Mouse (Mus musculus) heart, postnatal 36 days (tissue): Measurements from ENCODE around the gene 1700028J19Rik. TPM values are rescaled to one million over a fixed set of nuclear protein-coding genes. Genes with fewer than 3 reads are reported as not detected.
A peak's percentile ranks its signal among the peaks of the same experiment; 100 is the strongest.

ENCODE experiments used
- DNase-seq, 2 experiments: peaks; one replicate each; pipeline ENCODE4 v3.0.0; 2021 to 2022
- intact Hi-C: fragments of 180-260 bp; cut with DNase I; formaldehyde crosslinking; loops from one replicate; pipeline ENCODE4 v1.15.1; 2025
- total RNA-seq, 2 experiments: library from RNA; stranded (reverse); gene quantifications; 2 replicates each; pipeline ENCODE4 v1.2.3; 2021

1700028J19Rik gene
- total RNA-seq, result under 1 TPM; 0.58 to 0.70 TPM

DNA sequence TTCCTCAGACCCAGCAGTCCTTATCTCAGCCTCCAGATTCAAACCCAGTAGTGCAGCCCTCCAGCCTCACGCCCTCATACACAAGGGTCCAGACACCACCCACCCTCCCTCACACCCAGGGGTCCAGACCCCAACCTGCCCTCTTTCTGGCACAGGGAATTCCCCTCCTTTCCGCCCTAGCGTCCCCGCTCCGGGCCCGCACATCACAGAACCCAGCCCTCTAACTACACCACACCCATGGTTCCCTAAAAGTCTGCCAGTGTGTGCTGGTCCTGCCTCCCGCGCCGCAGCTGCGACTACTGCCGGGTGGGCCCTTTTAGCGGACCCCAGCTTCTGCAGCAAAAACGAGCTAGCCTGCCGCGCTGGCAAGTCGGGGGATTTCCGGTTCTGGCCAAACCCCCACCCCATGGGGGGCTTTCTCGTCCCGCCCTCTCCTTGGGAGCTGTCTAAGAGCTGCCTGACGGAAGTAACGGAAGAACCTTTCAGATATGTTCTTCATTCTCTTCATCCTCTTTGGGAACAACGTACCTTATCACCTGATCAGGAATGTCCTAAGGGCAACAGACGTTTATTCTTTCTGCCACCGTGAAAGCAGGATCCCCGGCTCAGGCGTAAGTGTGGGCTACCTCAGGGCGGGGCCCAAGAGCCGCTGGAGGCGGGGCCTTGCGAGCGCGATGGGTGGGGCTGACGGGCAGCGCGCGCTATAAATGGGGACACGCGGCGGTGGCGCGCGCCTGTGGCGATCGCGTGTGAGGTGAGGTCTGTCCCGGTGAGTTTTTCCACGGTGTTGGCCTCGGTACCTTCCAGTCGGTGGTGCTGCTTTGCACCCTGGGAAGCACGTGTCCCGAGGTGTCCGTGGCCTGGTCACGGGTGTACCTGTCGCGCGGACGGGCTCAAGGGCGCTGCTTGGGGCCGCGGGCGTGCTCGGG lies at the start of gene 1700028J19Rik, which contains the start of gene 2410002F23Rik:
Gene 1700028J19Rik (minus strand): TSS at position 641 of the 929 bp plus-strand sequence.
Gene 2410002F23Rik (plus strand): TSS at position 668 of the 929 bp plus-strand sequence.
- DNase-seq, result peak; percentile 94 to 96
- intact Hi-C loops, result loop anchor here (2.0 to 10.0 kb wide), 5 partner anchors 58 to 1688 kb away; partner anchors contain the start of genes Cldnd2, Etfb, Gm45233 and Nr1h2

DNA sequence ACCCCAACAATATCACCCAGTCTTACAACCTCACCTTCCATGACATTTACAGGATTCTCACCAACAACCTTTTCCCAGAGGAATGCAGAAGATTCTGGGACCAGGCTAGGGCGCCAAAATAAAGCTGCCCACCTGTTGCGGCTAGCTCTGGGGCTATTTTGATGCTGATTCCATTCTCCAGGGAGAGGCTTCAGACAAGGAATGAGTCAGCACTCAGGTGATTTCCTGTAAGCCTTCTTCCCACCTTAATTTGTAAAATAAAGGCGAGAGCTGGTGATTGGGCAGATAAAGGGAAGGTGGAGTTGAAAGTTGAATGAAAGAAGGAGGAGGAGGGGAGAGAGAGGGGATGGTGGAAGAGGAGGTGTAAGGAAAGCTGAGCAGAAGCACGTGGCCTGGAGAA lies 44.9 kb upstream of the 1700028J19Rik start:
- no peak for DNase-seq

DNA sequence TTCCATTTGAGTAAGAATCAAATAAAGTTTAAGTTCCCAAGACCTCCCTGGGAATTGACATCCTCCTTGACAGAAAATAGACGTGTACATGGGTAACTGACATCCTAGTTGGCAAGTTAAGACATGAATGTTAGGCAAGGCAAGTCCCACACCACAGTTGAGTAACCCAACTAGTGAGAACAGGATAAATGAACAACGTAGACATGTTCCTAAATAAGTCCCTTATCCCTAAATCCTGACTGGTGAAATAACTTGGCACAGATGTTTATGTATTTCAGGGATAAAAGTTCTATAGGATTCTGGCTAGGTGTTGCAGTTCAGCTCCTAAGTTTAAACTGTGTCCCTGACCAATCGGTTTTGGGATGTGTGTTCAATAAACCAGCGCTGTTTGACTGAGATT lies 44.5 kb upstream of the 1700028J19Rik start:
- no peak for DNase-seq
- intact Hi-C loops, result no loop called here

More for the DNA sequence above, 44.9 kb upstream of the 1700028J19Rik start:
- intact Hi-C loops, result no loop called here

DNA sequence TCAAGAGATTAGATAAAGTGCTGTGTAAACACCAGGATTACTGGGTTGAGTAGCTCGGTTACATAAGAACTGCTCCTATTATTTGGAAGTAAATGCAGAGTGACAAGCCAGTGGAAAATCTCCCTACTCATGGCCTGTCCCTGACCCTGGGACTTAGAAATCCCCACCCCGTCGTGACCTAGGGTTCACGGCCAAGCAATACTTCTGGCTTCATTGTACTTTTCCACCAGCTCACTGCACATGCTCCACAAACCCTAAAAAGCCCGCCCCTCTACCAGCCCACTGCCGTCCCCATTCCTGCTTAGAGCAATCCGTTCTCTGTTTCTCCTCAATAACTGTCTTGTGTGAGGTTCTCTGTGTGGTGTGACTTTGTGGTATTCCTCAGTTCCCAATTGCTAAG lies 41.3 kb upstream of the 1700028J19Rik start:
- intact Hi-C loops, result no loop called here
- no peak for DNase-seq

DNA sequence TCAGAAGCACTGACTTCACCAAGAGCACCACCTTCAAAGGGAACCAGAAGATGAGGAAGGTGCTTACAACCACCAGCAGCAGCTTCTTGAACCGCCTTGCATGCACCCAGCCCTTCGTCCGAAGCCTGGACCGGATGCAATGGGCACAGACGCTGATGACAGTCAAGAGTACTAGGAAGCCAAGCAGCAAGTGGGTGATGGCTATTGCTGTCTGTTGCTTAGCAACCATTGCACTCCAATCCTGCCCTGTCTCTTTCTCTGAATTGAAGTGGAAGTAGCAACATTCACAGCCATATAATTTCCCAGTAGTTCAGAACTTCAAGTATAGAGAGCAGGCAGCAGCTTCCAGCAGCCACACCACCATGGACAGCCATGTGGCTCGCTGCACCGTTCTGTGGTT lies 35.1 kb upstream of the 1700028J19Rik start:
- no peak for DNase-seq

DNA sequence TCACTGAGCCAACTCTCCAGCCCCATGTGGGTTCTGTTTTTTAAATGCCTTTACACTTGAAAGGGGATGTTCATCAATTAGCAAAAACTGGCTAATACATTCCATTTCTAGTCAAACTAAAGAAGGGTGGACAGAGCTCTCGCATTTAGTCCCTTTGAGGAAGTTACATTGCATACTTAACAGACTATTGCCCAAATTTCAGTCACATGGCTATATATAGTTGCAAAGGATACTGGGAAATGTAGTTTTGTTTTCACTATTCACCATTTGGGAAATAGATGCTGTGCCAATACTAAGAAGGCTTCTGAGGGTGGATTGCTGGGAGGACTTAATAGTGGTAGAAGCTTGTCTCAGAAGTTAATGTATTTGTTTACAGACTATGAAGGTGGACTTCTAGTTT lies 34.5 kb upstream of the 1700028J19Rik start:
- no peak for DNase-seq
- intact Hi-C loops, result no loop called here

More for the DNA sequence above, 35.1 kb upstream of the 1700028J19Rik start:
- intact Hi-C loops, result no loop called here

DNA sequence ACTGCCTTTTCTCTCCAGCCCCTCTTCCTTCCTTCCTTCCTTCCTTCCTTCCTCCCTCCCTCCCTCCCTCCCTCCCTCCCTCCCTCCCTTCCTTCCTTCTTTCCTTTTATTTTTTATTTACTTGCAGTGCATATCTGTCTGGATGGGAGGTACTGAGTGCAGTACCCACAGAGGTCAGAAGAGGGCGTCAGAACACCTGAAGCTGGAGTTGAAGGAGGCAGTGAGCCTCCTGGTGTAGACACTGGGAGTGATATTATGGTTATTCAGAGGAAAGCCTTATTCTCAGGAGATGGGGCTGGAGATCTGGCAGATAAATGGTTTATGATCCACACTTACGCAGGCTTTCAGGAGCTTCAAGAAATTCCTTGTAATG lies 30.7 kb upstream of the 1700028J19Rik start:
- intact Hi-C loops, result no loop called here
- peak in 1 of 2 experiments; percentile 32 for DNase-seq

DNA sequence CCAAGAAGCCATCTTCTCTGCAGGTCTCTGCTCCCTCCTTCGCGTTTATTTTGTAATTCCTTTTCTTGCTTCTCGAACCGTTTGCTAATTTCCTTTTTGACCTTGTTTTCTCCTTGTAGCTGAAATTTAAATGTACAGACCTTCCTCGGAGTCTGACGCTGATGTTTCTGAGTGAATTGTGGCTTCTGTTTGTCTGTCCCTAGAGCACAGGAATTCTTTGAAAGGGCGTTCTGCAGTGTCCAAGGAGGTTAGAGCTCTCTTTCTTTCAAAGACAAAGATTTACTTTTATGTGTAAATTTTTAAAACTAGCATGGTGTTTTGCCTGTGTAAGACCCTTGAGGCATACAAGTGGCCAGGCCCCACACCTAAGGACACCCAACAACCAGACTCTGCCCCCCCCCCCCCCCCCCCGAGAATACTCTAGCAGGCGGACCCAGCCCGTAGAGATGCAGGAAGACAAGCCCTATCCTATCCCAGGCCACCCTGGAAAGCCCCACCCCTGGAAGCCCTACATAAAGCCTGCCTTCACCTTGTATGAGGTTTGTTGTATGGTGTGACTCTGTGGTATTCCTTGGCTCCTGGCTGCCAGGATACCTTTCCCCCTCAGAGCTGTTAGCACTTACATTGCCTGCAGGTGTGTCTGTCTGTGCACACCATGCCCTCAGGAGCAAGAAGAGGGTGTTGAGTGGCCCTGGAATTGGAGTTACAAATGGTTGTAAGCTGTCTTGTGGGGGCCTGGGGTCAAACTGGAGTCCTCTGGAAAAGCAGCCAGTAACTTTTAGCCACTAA lies 30.2 kb upstream of the 1700028J19Rik start:
- DNase-seq, result no peak
- intact Hi-C loops, result no loop called here

DNA sequence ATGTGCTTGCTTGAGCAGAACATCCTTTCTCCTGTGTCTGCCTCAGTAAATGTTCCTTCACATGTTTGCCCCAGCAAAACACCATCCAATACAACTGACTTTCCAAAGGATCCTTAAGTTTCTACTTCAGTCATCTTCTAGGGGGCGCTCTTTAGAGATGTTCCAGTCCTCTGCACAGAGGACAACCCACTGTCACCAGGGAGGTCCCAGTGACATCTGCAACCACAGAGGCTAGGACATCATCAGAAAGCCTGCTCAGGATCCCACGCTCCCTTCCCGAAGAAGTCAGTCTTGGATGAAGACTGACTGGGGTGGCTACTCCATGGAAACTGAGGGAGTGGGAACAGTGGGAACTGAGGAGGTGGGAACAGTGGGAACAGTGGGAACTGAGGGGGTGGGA lies 29.1 kb upstream of the 1700028J19Rik start:
- intact Hi-C loops, result no loop called here
- no peak for DNase-seq

DNA sequence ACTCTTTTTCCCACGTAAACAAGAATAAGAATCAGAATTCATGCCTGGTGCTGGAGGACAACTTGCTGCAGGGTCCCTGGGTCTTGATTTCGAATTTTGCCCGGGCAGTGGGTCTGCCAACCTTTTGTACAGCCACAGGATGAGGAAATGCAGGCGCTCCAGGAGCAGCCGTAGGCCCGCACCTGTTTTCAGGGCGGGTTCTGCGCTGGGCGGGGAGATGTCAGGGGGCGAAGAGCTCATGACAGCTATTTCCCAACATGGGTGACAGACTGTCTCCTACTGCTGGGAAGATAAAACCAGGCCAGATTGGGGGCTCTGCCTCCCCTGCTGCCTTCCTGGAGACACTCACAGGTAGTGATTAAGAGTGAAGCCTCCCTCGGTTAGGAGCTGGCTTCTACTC lies 27.6 kb upstream of the 1700028J19Rik start:
- DNase-seq, result no peak
- intact Hi-C loops, result no loop called here

DNA sequence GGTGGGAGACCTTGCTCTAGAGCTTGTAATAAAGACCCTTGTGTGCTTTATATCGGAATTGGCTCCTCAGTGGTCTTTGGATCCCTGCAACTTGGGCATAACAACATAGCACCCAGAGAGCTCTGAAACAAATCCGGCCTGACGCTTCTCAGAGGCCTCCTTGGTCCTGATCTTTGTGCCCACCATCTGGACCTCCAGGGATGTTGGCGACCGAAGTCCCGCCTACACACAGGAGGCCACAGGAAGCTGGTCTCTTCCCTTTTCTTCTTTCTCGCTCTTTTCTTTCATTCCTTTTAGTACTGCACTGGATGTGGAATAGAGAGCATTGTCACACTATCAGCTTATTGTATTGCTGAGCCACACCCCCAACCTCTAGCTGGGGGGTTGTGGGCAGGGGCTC lies 27.0 kb upstream of the 1700028J19Rik start:
- DNase-seq, result no peak
- intact Hi-C loops, result no loop called here

DNA sequence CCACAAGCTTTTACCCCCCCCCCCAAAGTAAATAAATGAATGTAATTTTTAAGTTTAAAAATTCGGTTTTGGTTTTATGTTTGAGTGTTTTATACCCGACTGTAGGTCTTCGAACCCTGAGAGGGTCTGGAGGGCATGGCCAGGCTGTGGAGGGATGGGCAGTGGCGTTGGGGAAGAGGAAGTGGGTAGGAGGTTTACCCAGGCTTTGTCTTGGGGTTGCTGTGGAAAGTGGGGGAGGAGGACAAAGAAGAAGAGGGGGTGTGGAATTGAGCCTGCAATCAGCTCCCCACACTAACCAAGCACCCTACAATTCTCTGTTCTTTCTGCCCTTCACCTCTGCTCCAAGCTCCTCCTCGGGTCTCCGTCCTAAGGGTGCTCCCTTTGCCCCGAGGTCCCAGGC lies 26.1 kb upstream of the 1700028J19Rik start:
- DNase-seq, result no peak
- intact Hi-C loops, result no loop called here

DNA sequence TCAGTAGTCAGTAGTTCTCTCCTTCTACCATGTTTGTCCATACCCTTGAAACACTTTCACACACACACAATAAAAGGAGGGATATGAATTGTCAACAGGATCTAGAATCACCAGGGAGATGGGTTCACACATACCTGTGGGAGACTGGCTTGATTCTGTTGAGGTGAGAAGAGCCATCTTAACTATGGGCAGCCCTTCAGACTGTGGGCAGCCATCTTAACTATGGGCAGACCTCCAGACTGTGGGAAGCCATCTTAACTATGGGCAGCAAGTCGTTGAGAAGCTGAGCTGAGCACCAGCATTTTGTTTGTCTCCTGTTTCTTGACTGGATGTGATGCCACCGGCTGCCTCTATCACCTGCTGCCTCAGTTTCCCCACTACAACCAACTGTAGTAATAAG lies 24.8 kb upstream of the 1700028J19Rik start:
- intact Hi-C loops, result no loop called here
- DNase-seq, result no peak

DNA sequence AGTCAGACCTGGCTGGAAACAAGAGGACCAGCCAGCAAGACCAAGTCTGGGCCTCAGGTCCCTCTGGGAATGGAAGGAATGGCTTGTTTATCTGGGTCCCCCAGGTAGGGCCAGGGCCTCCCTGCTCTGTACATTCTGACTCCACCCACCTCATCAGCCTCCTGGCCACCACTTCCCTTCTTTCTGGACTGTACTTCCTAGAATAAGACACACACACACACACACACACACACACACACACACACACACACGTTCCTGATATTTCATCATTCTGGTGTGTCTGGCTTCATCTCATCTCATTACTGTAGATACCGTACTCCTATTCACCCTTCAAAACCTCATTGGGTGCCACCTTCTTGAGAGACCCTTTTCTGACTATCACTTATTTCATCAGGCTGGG lies 22.9 kb upstream of the 1700028J19Rik start:
- intact Hi-C loops, result no loop called here
- no peak for DNase-seq

DNA sequence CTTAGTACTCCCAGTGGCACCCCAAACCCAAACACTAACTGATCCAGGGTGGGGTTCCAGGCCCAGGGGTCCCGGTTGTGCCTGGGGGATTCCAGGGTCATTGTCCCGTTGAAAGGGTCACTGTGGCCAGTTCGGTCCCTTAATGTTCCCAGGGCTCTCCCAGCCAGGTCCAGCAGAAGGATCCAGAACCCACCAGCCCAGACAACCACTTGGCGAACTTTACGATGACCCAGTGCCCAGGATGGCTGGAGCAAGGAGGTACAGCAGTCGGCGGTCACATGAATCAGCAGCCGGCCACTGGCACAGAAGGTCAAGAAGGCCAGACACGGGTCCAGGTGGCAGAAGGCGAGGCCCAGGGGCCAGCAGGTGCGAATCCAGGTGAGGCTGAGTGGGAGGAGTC lies 21.6 kb upstream of the 1700028J19Rik start:
- intact Hi-C loops, result no loop called here
- DNase-seq, result no peak

DNA sequence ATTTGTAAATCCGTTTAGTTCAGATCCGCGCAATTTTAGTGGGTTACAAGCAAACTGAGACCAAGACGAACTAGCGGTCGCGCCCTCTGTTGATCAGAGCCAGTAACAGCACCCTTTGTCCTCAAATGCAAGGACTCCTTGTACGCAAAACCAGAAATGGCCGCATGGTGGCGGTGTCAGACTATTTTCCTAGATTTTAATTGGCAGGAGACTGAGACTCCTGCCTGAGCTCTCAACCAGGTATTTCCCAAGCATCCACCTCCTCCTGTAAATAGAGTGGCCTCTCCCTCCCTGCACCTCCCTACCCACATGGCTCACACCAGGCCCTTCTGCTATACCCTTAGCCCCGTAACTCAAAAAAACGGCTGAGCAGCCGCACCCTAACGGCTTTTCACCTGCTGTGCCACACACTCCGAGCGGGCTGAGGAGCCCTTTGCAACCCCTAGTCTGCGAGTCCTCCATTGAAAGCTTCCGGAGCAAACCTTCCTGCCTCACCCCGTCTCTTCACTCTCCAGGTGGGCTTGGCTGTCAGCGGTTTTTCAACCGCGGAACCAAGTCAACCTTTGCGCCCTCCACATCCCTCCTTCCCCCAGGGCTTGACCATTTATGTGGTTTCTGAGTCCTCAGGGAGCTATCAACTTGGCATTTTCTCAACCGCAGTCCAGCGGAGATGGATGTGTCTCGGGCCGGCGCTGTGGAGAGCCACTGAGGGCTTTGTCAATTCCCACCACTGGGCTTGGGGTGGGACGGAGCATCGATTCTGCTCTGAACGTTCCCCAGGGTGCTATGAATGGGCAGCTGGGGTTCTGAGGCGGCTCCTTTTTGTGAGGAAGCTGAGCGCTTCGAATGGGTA lies 16.5 kb upstream of the 1700028J19Rik start:
- intact Hi-C loops, result loop anchor here (1.0 to 5.0 kb wide), 5 partner anchors 44 to 289 kb away; partner anchors contain the start of genes Clec11a and Nr1h2
- peak; percentile 95 to 98 for DNase-seq

DNA sequence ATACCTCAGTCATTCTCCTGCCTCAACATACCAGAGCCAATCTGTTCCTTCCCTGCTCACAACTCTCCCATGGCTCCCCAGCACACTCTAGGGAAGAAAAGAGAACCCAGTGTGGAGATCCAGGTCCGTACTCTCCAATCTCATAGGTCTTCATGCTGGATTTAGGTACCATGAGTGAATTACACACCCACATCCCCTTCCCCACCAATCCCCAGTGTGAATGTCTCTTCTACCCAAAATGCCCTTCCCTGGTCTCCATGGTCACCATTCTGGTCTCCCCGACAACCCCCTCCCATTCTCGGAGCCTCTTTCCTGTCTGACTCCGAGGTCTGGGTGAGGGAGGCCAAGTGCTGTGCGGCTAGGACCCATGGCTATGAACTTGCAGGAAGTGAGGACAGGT lies 14.7 kb upstream of the 1700028J19Rik start, which contains the start of gene Gm15517:
Gene Gm15517 (plus strand): TSS at position 301 of the 400 bp plus-strand sequence.
- no peak for DNase-seq
- intact Hi-C loops, result loop anchor here (5.0 kb wide), 2 partner anchors 46 to 291 kb away; partner anchors contain the start of genes Clec11a and Nr1h2

DNA sequence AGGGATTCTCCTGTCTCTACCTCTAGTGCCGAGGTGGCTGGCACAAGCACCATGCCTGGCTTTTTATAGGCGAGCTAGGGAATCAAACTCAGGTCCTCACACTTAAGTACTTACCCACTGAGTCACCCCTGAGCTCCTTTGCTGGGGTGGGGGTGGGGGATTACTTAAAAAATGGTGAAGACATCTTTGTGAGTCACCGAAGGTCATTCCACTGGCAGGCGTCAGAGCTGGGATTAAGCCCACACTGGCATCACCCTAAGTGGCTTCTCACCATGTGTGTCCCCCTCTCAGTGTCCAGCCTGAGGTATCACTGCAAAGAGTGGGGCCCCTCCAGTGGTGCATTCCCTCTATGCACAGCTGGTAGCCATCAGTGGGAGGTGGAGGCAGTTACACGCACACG lies 13.9 kb upstream of the 1700028J19Rik start:
- intact Hi-C loops, result loop anchor here (5.0 kb wide), 2 partner anchors 47 to 292 kb away; partner anchors contain the start of genes Clec11a and Nr1h2
- no peak for DNase-seq

DNA sequence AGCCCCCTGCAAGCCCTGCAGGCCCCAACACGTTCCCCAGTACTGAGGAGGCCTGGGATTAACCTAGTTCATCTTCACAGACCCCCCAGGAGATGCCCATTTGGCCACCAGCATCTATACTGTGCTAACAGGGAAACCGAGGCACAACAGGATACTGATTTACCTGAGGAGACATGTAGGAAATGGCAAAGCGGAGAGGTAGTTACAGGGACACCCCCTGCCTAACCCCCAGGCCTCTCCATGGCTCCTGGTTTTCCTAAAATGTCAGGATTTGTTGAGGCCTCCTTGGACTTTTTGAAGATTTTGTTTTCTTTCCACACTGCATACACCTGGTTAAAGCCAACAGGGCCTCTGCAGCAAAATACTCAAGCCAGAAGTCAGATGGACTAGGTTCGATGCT lies 10.8 kb upstream of the 1700028J19Rik start, which contains the start of gene Acp4:
Gene Acp4 (minus strand): TSS at position 101 of the 400 bp plus-strand sequence.
- intact Hi-C loops, result no loop called here
- DNase-seq, result no peak

DNA sequence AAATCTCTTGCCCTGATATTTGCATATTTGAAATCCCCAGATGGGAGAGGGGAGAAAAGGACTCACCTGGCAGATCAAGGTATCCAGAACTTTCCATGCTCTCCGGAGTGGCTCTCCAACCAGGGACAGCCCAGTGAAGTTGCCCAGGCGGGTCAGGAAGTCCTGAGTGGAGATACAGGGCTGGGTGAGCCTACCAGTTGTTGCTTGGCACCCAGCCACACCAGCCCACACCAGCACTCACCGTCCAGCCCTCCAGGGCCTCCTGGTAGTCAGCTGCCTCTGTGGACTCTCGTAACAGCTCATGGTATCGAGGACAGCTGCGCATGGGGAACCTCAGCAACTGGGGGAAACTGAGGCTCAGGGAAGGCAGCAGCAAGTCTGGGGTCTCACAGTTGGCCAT lies 8.4 kb upstream of the 1700028J19Rik start:
- no peak for DNase-seq
- intact Hi-C loops, result no loop called here
